Mouse (Mus musculus) neural tube, embryonic 12.5 days (tissue): ENCODE measurements around the gene Cdk7. TPM values are rescaled to one million over a fixed set of nuclear protein-coding genes. Genes with fewer than 3 reads are reported as not detected.
"Not testable (repeated sequence)": the region's sequence is repeated elsewhere in the genome, so short reads cannot be mapped to it uniquely, and the experiment has no call there.

ENCODE experiments used
- ATAC-seq: fragments of 200-750 bp; cut with Nextera tagmentation; 2 replicates; pipeline ENCODE4 v1.8.0; 2017; ENCODE audit warnings: low read depth, mild to moderate bottlenecking, moderate TSS enrichment, moderate library complexity; ENCODE audit not compliant: low FRiP score
- H3K27ac ChIP-seq: fragments of 300-500 bp; sonication (generic); 2 replicates; pipeline ENCODE4 v1.5.1; 2016
- H3K27me3 ChIP-seq: fragments of 300-500 bp; sonication (generic); replicated peaks from 2 replicates; pipeline ENCODE4 v1.6.1; 2016; ENCODE audit warnings: mild to moderate bottlenecking
- H3K36me3 ChIP-seq: fragments of 300-500 bp; sonication (generic); 2 replicates; pipeline ENCODE4 v1.6.1; 2016; ENCODE audit warnings: mild to moderate bottlenecking
- H3K4me1 ChIP-seq: fragments of 300-500 bp; sonication (generic); 2 replicates; pipeline ENCODE4 v1.6.1; 2016
- H3K4me2 ChIP-seq: fragments of 300-500 bp; sonication (generic); replicated peaks from 2 replicates; pipeline ENCODE4 v1.6.1; 2016; ENCODE audit warnings: mild to moderate bottlenecking
- H3K4me3 ChIP-seq: fragments of 300-500 bp; sonication (generic); 2 replicates; pipeline ENCODE4 v1.5.1; 2016
- H3K9ac ChIP-seq: fragments of 300-500 bp; sonication (generic); 2 replicates; pipeline ENCODE4 v1.6.1; 2016; ENCODE audit warnings: mild to moderate bottlenecking
- H3K9me3 ChIP-seq: fragments of 300-500 bp; sonication (generic); 2 replicates; pipeline ENCODE4 v1.6.1; 2016; ENCODE audit warnings: mild to moderate bottlenecking
- WGBS: fragments of 180-500 bp; shearing (Covaris S2); methylation state at CpG from one replicate; pipeline ENCODE4 v1.1.7; 2016; 5-methylcytosine and 5-hydroxymethylcytosine counted together
- polyA plus RNA-seq: library from polyadenylated mRNA; unstranded; fragments of >200 nt; fragmentation: Nextera tagmentation; extraction: Ambion mirVana; gene quantifications from 2 replicates; pipeline ENCODE4 v1.2.1, GENCODE M21; 2016

The Cdk7 gene
- polyA plus RNA-seq, 1 experiment from 2014 or later, result 65.4 TPM

DNA sequence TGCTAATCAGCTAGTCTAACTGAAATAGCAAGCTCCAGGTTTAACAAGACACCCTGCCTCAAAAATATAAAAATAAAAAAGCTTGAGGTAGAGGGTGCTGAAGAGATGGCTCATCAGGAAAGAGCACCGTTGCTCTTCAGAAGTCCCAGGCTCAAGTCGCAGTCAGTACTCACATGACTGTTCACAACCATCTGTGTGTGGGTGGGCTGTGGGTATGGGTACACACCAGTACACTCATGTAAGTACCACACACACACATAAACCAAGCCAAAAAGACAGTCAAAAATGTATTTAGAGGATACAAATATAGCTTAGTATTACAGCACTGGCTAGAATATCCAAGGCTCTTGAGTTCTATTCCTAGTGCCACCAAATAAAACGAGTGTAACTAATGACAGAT lies 15.4 kb upstream of the Cdk7 start:
- Histone ChIP-seq H3K27ac (no peak overlapping the region), H3K9ac (no peak overlapping the region), H3K4me3 (no peak overlapping the region), H3K36me3 (no peaks in the 10 kb centered on the region), H3K27me3 (no peaks in the 10 kb centered on the region), H3K4me1 (peaks cover 5% of the 10 kb centered on the region; the same call in 1 of the 2 replicates), H3K9me3 (no peaks in the 10 kb centered on the region), H3K4me2 (no peak overlapping the region)
- WGBS, result 89% methylated on average over 3 of the region's 3 CpGs
- no peak for ATAC-seq

DNA sequence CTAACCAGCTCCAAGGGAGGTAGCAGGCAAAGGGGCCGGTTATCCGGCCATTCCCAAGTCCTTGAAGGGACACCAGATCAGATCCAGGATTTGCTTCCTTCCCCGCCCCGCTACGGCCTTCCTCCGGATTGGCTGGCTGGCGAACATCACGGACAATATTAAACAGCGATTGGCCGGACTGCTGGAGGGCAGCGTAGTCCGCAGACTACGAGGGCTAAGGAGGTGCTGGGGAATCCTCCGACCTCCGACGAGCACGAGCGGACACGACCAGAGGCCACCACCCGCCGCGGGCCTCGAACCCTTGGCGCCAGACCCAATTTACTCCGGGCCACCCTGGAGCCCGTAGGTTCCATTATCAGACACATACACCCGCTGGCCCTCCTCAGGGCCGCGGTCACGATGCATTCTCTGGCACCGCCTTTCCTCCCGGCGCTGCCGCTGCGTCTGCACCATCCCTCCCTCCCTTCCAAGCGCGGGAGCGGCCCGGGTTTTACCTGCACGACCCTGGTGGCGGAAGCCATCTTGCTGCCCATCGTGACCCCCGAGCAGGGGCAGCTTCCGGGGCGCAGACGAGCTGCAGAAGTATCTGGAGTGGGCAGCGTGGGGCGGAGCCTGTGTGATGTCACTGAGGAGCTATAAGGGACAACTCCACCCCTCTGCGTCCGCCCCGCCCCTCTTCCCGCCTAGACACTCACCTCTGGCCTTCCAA lies 13.5 kb upstream of the Cdk7 start, which contains the start of gene Mrps36:
TSS of gene Mrps36 (minus strand) at position 624 of the 709 bp plus-strand sequence.
- WGBS, result under 1% methylated on average over 52 of the region's 52 CpGs
- H3K27me3 ChIP-seq, result no peaks in the 10 kb centered on the region
- H3K9me3 ChIP-seq, result no peaks in the 10 kb centered on the region
- H3K4me3 ChIP-seq, result peak within 1 kb of the TSS; percentile 85
- peak; percentile 97 for ATAC-seq
- 0 out of 2 replicates have a peak, but pooled peaks cover 5% of the 10 kb centered on the region for H3K36me3 ChIP-seq
- peak within 1 kb of the TSS; percentile 82 for H3K9ac ChIP-seq
- peak within 1 kb of the TSS; percentile 94 for H3K27ac ChIP-seq
- peak within 1 kb of the TSS; percentile 60 for H3K4me2 ChIP-seq
- H3K4me1 ChIP-seq, result peaks cover 5% of the 10 kb centered on the region; the same call in 1 of the 2 replicates

DNA sequence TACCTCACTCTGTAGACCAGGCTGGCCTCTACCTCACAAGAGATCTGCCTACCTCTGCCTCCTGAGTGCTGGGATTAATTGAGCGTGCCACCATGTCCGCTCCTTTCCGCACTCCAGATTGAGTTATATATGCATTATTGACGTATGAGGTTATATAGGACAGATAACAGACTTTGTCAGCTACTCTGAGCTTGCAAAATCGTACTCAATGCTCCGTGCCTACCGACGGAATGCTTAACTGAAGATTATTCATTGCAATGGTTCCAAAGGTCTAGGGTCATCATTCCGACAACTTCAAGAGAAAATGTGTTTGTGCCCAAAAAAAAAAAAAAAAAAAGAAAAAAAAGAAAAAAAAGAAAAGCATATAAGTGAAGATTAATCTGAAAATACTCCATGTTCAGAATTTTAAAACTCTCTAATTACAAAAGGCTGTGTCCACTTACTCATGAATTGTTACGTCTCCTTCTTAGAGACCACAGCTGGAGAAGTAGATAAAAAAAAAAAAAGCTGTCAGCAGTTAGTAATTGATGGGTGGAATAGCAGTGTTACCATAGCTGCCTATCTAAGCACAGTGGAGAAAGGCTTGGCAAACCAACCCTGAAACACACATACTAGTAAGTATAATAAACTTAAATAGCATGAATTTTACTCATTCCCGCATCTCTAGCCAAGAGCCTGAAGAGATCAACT lies 12.8 kb upstream of the Cdk7 start:
- Histone ChIP-seq H3K27ac (peak overlapping the region; percentile 94; the same call in 1 of the 2 replicates), H3K9me3 (no peaks in the 10 kb centered on the region)
- peak; percentile 55 for ATAC-seq

DNA sequence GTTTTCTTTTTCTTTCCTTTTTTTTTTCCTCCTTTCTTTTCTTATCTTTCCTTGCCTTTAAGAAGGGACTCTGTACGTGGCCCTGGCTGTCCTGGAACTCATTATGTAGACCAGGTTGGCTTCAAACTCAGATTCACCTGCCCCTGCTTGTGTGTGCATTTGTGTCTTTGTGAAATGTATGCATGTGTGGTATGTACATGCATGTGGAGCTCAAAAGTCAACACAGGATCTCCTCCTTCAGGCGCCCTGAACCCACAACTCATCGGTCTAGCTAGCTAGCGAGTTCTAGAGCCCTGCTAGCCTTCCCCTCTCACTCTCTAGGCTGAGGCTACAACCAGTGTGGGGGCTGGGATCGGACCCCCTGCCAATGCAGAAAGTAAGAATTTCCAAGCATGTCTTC lies 12.1 kb upstream of the Cdk7 start:
- ATAC-seq, result no peak
- WGBS, result 93% methylated on average over 5 of the region's 5 CpGs
- H3K9ac ChIP-seq, result no peak overlapping the region

More for the DNA sequence above, 12.8 kb upstream of the Cdk7 start:
- H3K36me3 ChIP-seq, result peaks cover 8% of the 10 kb centered on the region; the same call in 1 of the 2 replicates
- peak overlapping the region; percentile 60 for H3K4me2 ChIP-seq
- H3K4me1 ChIP-seq, result peaks cover 5% of the 10 kb centered on the region; the same call in 1 of the 2 replicates
- WGBS, result 66% methylated on average over 11 of the region's 11 CpGs
- peak overlapping the region; percentile 85 for H3K4me3 ChIP-seq
- H3K27me3 ChIP-seq, result no peaks in the 10 kb centered on the region
- no peak overlapping the region for H3K9ac ChIP-seq

DNA sequence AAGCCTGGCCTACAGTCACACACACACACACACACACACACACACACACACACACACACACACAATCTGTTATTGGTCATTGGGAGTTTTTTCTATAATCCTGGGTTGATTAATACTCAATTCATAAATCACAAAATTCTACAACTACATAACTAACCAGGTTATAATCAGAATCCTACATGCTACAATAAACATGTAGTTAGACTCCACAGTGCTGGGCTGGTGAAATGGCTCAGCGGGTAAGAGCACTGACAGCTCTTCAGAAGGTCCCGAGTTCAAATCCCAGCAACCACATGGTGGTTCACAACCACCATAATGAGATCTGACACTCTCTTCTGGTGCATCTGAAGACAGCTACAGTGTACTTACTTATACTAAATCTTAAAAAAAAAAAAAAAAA lies 2.0 kb upstream of the Cdk7 start:
- no peaks in the 10 kb centered on the region for H3K9me3 ChIP-seq
- peaks cover 12% of the 10 kb centered on the region for H3K4me1 ChIP-seq
- no peak overlapping the region for H3K4me3 ChIP-seq
- H3K9ac ChIP-seq, result no peak overlapping the region
- ATAC-seq, result no peak
- H3K27ac ChIP-seq, result no peak overlapping the region
- H3K27me3 ChIP-seq, result no peaks in the 10 kb centered on the region
- peaks cover 29% of the 10 kb centered on the region for H3K36me3 ChIP-seq
- no peak overlapping the region for H3K4me2 ChIP-seq
- 99% methylated on average over 2 of the region's 2 CpGs for WGBS

More for the DNA sequence above, 12.1 kb upstream of the Cdk7 start:
- Histone ChIP-seq H3K4me2 (peak overlapping the region; percentile 37; the same call in 1 of the 2 replicates), H3K9me3 (no peaks in the 10 kb centered on the region), H3K27ac (no peak overlapping the region), H3K36me3 (peaks cover 11% of the 10 kb centered on the region; the same call in 1 of the 2 replicates), H3K4me1 (peaks cover 5% of the 10 kb centered on the region; the same call in 1 of the 2 replicates), H3K4me3 (no peak overlapping the region), H3K27me3 (no peaks in the 10 kb centered on the region)

DNA sequence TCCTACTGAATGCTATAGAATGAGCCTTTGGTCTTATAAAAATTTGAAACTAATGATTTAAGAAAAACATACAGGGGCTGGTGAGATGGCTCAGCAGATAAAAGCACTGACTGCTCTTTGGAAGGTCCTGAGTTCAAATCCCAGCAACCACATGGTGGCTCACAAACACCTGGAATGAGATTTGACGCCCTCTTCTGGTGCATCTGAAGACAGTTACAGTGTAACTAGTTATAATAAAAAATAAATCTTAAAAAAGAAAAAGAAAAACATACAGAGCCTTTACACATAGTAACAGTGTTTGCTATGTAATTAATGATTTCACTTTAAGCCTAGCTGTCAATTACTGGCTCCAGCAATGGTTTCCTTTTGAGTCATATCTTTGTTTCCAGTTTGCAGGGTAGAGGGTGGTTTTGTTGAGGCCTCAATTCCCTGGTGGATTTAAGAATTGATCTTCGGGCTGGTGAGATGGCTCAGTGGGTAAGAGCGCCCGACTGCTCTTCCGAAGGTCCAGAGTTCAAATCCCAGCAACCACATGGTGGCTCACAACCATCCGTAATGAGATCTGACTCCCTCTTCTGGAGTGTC lies 815 bp upstream of the Cdk7 start:
- H3K4me2 ChIP-seq, result peak overlapping the region; percentile 89; the same call in 1 of the 2 replicates
- WGBS, result 85% methylated on average over 6 of the region's 6 CpGs

DNA sequence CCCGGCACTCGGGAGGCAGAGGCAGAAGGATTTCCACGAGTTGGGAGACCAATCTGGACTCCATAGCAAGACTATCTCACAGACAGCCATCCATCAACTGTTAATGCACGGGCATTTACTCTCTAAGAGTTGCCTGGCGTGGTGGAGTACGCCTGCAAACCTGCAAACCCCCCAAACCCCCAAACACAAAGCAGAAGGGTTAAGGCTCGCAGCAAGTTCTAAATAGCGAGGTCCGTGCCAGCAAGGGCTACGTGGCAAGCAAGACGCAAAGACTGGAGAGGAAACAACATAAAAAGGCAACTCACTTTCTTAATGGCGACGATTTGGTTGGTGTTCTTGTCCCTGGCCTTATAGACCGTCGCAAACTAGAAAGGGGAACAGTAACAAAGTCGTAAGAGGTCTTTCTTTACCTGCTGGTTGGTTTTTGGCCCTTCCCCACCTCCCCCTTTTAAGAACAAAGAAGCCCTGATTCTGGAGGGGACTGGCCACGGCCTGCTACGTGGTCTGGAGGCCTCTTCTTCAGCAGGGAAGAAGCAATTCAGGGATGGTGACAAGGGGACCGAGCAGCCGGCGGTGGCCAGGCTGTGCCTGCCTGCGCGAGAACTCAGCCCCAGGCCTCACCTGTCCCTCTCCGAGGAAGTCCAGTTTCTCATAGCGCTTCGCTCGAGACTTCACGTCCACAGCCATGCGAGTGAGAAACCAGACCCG lies 432 bp downstream of the Cdk7 start:
- ATAC-seq, result peak; percentile 89; the same call in 1 of the 2 replicates

More for the DNA sequence above, 815 bp upstream of the Cdk7 start:
- H3K4me1 ChIP-seq, result peaks cover 15% of the 10 kb centered on the region
- not testable (repeated sequence) for H3K9ac ChIP-seq, H3K27me3 ChIP-seq, H3K9me3 ChIP-seq, H3K4me3 ChIP-seq, H3K27ac ChIP-seq, ATAC-seq
- H3K36me3 ChIP-seq, result peaks cover 27% of the 10 kb centered on the region

DNA sequence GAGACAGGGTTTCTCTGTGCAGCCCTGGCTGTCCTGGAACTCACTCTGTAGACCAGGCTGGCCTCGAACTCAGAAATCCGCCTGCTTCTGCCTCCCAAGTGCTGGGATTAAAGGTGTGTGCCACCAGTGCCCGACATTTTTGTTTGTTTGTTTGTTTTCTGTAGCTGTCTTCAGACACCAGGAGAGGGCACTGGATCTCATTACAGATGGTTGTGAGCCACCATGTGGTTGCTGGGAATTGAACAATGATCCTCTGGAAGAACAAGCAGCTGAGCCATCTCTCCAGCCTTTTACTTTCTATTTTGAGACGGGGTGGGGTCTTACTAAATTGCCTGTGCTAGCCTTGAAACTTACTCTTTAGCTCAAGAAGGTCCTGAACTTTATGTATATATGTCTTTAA lies 2.2 kb downstream of the Cdk7 start:
- not testable (repeated sequence) for H3K4me3 ChIP-seq, H3K27ac ChIP-seq, H3K4me2 ChIP-seq, H3K27me3 ChIP-seq, H3K9me3 ChIP-seq, ATAC-seq, H3K9ac ChIP-seq
- 95% methylated on average over 4 of the region's 4 CpGs for WGBS
- peaks cover 21% of the 10 kb centered on the region for H3K36me3 ChIP-seq
- H3K4me1 ChIP-seq, result peaks cover 19% of the 10 kb centered on the region

More for the DNA sequence above, 432 bp downstream of the Cdk7 start:
- H3K36me3 ChIP-seq, result peaks cover 23% of the 10 kb centered on the region
- H3K27ac ChIP-seq, result peak overlapping the region; percentile 74
- H3K4me2 ChIP-seq, result peak overlapping the region; percentile 89
- H3K9me3 ChIP-seq, result no peaks in the 10 kb centered on the region
- WGBS, result under 1% methylated on average over 30 of the region's 30 CpGs
- H3K4me3 ChIP-seq, result peak overlapping the region; percentile 75
- peaks cover 15% of the 10 kb centered on the region for H3K4me1 ChIP-seq
- peak overlapping the region; percentile 80 for H3K9ac ChIP-seq
- H3K27me3 ChIP-seq, result no peaks in the 10 kb centered on the region

DNA sequence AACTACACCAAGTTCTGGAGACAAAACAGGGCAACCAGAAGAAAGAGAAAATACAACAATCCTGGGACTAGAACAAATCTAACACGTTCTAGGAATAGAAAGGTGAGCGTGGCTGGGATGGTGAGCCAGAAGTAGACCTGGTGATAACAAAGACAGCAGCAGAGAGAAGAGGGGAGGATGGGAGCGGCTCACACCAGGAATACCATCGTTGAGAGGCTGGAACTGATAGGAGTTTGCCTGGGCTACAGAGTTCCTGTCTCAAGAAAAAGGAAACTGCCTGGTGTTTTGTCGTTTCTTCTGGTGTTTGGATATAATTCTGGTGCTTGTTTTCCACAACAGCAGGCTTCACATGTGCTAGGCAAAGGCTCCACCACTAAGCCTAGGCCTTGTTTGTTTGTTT lies 2.7 kb downstream of the Cdk7 start:
- peaks cover 19% of the 10 kb centered on the region for H3K4me1 ChIP-seq
- no peak overlapping the region for H3K9ac ChIP-seq
- H3K36me3 ChIP-seq, result peaks cover 21% of the 10 kb centered on the region
- no peak overlapping the region for H3K4me2 ChIP-seq
- no peak overlapping the region for H3K4me3 ChIP-seq
- H3K9me3 ChIP-seq, result no peaks in the 10 kb centered on the region
- H3K27me3 ChIP-seq, result no peaks in the 10 kb centered on the region
- H3K27ac ChIP-seq, result no peak overlapping the region
- ATAC-seq, result no peak
- WGBS, result 94% methylated on average over 5 of the region's 5 CpGs

DNA sequence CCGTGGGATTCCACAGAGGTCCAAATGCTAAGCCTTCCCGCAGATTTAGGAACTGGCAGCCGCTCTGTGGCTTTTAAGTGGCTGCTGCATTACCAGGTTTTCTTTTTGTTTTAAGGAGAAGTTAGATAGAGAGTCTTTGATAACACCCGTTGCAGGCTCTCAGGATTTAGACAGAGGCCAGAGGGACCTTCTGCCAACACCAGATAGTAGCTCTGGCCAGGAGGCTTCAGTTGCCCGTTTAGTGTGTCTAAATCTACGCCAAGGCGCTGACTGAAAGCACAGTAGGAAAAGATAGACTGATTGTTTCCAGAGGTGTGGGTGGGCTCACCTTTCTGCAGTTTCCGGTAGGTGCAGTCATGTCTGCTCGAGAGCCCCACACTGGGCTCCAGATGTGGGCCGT lies 5.5 kb downstream of the Cdk7 start:
- Histone ChIP-seq H3K9me3 (no peaks in the 10 kb centered on the region), H3K27ac (no peak overlapping the region), H3K4me2 (no peak overlapping the region), H3K4me1 (peaks cover 19% of the 10 kb centered on the region), H3K27me3 (no peaks in the 10 kb centered on the region), H3K9ac (no peak overlapping the region), H3K36me3 (peaks cover 33% of the 10 kb centered on the region), H3K4me3 (no peak overlapping the region)
- 92% methylated on average over 10 of the region's 10 CpGs for WGBS
- no peak for ATAC-seq

DNA sequence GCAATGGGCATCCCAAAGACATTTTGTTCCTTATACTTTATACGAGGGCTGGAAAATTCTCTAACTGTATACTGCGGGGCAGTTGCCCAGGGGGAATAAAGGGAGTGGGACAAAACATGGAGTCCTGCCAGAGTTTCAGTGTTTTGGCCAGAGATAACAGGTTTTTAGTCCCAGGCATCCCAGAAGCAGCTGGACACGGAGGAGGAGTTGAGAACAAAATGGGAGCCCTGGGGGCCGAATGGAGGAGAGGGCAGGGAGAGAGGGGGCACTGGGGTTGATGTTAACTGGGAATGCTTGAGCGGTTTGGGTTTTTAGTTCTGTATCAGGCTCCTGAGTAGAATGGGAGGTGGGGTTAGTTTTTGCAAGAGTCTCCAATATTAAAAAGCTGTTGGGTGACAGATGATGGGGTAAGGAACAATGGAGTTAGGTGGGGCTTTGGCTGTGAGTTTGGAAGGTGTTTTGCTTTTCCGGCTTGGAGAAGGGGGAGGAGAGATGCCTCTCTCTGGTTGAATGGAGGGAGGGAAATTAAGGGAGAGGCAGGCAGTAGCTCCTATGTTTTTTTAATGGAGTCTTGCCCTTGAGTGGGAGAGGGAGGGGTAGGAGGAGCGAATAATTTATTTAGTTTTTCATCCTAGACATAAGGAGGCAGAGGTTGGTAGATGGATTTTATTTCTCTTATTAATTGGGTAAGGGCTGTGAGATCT lies 6.5 kb downstream of the Cdk7 start:
- Histone ChIP-seq H3K4me2 (no peak overlapping the region), H3K27me3 (no peaks in the 10 kb centered on the region), H3K27ac (no peak overlapping the region), H3K9ac (no peak overlapping the region), H3K9me3 (no peaks in the 10 kb centered on the region), H3K36me3 (peaks cover 38% of the 10 kb centered on the region), H3K4me3 (no peak overlapping the region), H3K4me1 (peaks cover 9% of the 10 kb centered on the region)
- 88% methylated on average over 7 of the region's 7 CpGs for WGBS
- ATAC-seq, result no peak
